Mouse (Mus musculus) hindbrain, embryonic 13.5 days (tissue): ENCODE data around the gene Ubap1. TPM values are rescaled to one million over a fixed set of nuclear protein-coding genes. Genes with fewer than 3 reads are reported as not detected.

ENCODE experiments used
- ATAC-seq: fragments of 200-750 bp; cut with Nextera tagmentation; 2 replicates; pipeline ENCODE4 v1.8.0; 2017; ENCODE audit warnings: moderate TSS enrichment; ENCODE audit not compliant: low FRiP score
- H3K27ac ChIP-seq: fragments of 300-500 bp; sonication (generic); 2 replicates; pipeline ENCODE4 v1.5.1; 2015; ENCODE audit warnings: inconsistent platforms, mild to moderate bottlenecking, moderate library complexity
- H3K27me3 ChIP-seq: fragments of 300-500 bp; sonication (generic); 2 replicates; pipeline ENCODE4 v1.6.1; 2015; ENCODE audit warnings: mild to moderate bottlenecking, inconsistent platforms
- H3K36me3 ChIP-seq: fragments of 300-500 bp; sonication (generic); 2 replicates; pipeline ENCODE4 v1.6.1; 2015; ENCODE audit warnings: mild to moderate bottlenecking, inconsistent platforms
- H3K4me1 ChIP-seq: fragments of 300-500 bp; sonication (generic); replicated peaks from 2 replicates; pipeline ENCODE4 v1.6.1; 2015; ENCODE audit warnings: inconsistent platforms
- H3K4me2 ChIP-seq: fragments of 300-500 bp; sonication (generic); 2 replicates; pipeline ENCODE4 v1.6.1; 2015; ENCODE audit warnings: inconsistent platforms, mild to moderate bottlenecking, moderate library complexity
- H3K4me3 ChIP-seq: fragments of 300-500 bp; sonication (generic); 2 replicates; pipeline ENCODE4 v1.5.1; 2015; ENCODE audit warnings: mild to moderate bottlenecking, inconsistent platforms
- H3K9ac ChIP-seq: fragments of 300-500 bp; sonication (generic); 2 replicates; pipeline ENCODE4 v1.6.1; 2015; ENCODE audit warnings: mild to moderate bottlenecking, inconsistent platforms
- H3K9me3 ChIP-seq: fragments of 300-500 bp; sonication (generic); 2 replicates; pipeline ENCODE4 v1.6.1; 2016; ENCODE audit warnings: inconsistent platforms
- WGBS: fragments of 180-500 bp; shearing (Covaris S2); methylation state at CpG from one replicate; pipeline ENCODE4 v1.1.7; 2015; 5-methylcytosine and 5-hydroxymethylcytosine counted together
- polyA plus RNA-seq: library from polyadenylated mRNA; unstranded; fragments of >200 nt; fragmentation: Nextera tagmentation; extraction: Ambion mirVana; gene quantifications from 2 replicates; pipeline ENCODE4 v1.2.1, GENCODE M21; 2015

Gene Ubap1
- polyA plus RNA-seq, 1 experiment from 2014 or later = 70.4 TPM

DNA sequence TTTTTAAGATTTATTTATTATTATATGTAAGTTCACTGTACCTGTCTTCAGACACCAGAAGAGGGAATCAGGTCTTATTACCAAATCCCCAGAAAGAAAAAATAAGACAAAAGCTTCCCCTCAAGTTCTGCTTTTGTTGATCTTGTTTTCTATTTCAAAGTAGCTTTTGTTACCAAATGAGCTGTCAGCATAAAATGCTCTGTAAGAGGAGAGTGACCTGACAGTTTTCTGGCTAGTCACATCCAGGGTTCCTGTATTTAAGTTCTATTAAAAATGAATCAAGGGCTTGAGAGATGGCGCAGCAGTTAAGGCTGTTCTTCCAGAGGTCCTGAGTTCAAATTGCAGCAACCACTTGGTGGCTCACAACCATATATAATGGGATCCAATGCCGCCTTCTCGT, 12.3 kb downstream of the Ubap1 start:
- WGBS = 92% methylated on average over 3 of the region's 3 CpGs
- ATAC-seq = no peak
- H3K4me1 ChIP-seq = 0 out of 2 replicates have a peak, but pooled peaks cover 2% of the 10 kb centered on the region

GRCm38 (mm10) chr4:41368198-41368597, 19.4 kb downstream of the Ubap1 start:
- H3K27me3 ChIP-seq = no peaks in the 10 kb centered on the region
- H3K4me1 ChIP-seq = no peaks in the 10 kb centered on the region
- WGBS = 91% methylated on average over 4 of the region's 4 CpGs
- no peak overlapping the region for H3K9ac ChIP-seq
- no peak overlapping the region for H3K4me3 ChIP-seq
- no peaks in the 10 kb centered on the region for H3K9me3 ChIP-seq
- ATAC-seq = no peak
- peaks cover 29% of the 10 kb centered on the region for H3K36me3 ChIP-seq
- no peak overlapping the region for H3K4me2 ChIP-seq
- no peak overlapping the region for H3K27ac ChIP-seq

More for the DNA sequence above, 12.3 kb downstream of the Ubap1 start:
- H3K36me3 ChIP-seq = 0 out of 2 replicates have a peak, but pooled peaks cover 3% of the 10 kb centered on the region
- H3K27ac ChIP-seq = no peak overlapping the region
- H3K4me3 ChIP-seq = no peak overlapping the region
- H3K27me3 ChIP-seq = no peaks in the 10 kb centered on the region
- H3K4me2 ChIP-seq = no peak overlapping the region
- no peak overlapping the region for H3K9ac ChIP-seq
- no peaks in the 10 kb centered on the region for H3K9me3 ChIP-seq

- Histone ChIP-seq H3K27me3 (no peaks in the 10 kb centered on the region), H3K9me3 (no peaks in the 10 kb centered on the region), H3K36me3 (peaks cover 38% of the 10 kb centered on the region), H3K4me3 (no peak overlapping the region), H3K4me1 (no peaks in the 10 kb centered on the region), H3K27ac (no peak overlapping the region), H3K4me2 (no peak overlapping the region), H3K9ac (no peak overlapping the region)
- ATAC-seq = no peak
- WGBS = 93% methylated on average over 9 of the region's 9 CpGs
Observed at GRCm38 (mm10) chr4:41369702-41370437, 21.1 kb downstream of the Ubap1 start.

GRCm38 (mm10) chr4:41377567-41377966, 28.8 kb downstream of the Ubap1 start:
- H3K9ac ChIP-seq = no peak overlapping the region
- H3K4me3 ChIP-seq = no peak overlapping the region
- no peak overlapping the region for H3K4me2 ChIP-seq
- no peak for ATAC-seq
- peaks cover 75% of the 10 kb centered on the region for H3K36me3 ChIP-seq
- no peaks in the 10 kb centered on the region for H3K9me3 ChIP-seq
- H3K27me3 ChIP-seq = no peaks in the 10 kb centered on the region
- H3K4me1 ChIP-seq = peaks cover 4% of the 10 kb centered on the region; the same call in 1 of the 2 replicates
- H3K27ac ChIP-seq = no peak overlapping the region

- Histone ChIP-seq H3K36me3 (peaks cover 57% of the 10 kb centered on the region), H3K4me3 (no peak overlapping the region), H3K27me3 (no peaks in the 10 kb centered on the region), H3K4me2 (no peak overlapping the region), H3K4me1 (peaks cover 4% of the 10 kb centered on the region; the same call in 1 of the 2 replicates), H3K9me3 (no peaks in the 10 kb centered on the region), H3K27ac (no peak overlapping the region), H3K9ac (no peak overlapping the region)
- 87% methylated on average over 5 of the region's 5 CpGs for WGBS
- no peak for ATAC-seq
Observed at GRCm38 (mm10) chr4:41381213-41381950, 32.6 kb downstream of the Ubap1 start.

GRCm38 (mm10) chr4:41386412-41386975, 37.7 kb downstream of the Ubap1 start:
- WGBS = 79% methylated on average over 1 of the region's 1 CpGs
- H3K27me3 ChIP-seq = no peaks in the 10 kb centered on the region
- H3K4me3 ChIP-seq = no peak overlapping the region
- no peak overlapping the region for H3K4me2 ChIP-seq
- H3K9me3 ChIP-seq = no peaks in the 10 kb centered on the region
- H3K27ac ChIP-seq = no peak overlapping the region
- peaks cover 63% of the 10 kb centered on the region for H3K36me3 ChIP-seq
- no peak for ATAC-seq
- peak overlapping the region; percentile 13; the same call in 1 of the 2 replicates for H3K9ac ChIP-seq
- no peaks in the 10 kb centered on the region for H3K4me1 ChIP-seq

GRCm38 (mm10) chr4:41387755-41388469, 39.1 kb downstream of the Ubap1 start:
- H3K27ac ChIP-seq = no peak overlapping the region
- peaks cover 65% of the 10 kb centered on the region for H3K36me3 ChIP-seq
- no peak overlapping the region for H3K4me3 ChIP-seq
- no peak for ATAC-seq
- 83% methylated on average over 7 of the region's 7 CpGs for WGBS
- no peaks in the 10 kb centered on the region for H3K9me3 ChIP-seq
- no peak overlapping the region; the same call in 1 of the 2 replicates for H3K9ac ChIP-seq
- H3K4me2 ChIP-seq = no peak overlapping the region
- no peaks in the 10 kb centered on the region for H3K27me3 ChIP-seq
- no peaks in the 10 kb centered on the region for H3K4me1 ChIP-seq

- no peak for ATAC-seq
- peaks cover 65% of the 10 kb centered on the region for H3K36me3 ChIP-seq
- 76% methylated on average over 5 of the region's 5 CpGs for WGBS
Observed at GRCm38 (mm10) chr4:41388616-41389015, 39.8 kb downstream of the Ubap1 start.

DNA sequence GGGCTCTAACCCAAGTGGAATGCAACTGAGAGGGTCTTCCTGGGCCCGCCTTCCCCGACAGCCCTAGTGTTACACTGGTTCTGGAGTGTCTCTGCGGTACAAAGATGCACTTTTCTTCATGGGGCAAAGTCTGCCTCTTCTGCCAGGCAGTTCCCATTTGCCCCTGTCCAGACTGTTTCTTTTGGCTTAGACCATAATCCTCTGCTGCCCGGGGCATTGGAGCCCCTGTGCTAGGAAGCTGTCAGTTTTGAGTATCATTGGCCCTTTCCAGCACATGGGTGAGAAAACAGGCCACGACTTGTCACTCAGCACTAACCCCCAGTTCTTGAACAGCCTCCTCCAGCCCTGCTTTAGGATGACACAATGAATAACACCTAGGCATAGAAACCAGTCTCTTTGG, 40.4 kb downstream of the Ubap1 start:
- Histone ChIP-seq H3K4me1 (no peaks in the 10 kb centered on the region), H3K9ac (no peak overlapping the region), H3K4me2 (no peak overlapping the region), H3K27me3 (no peaks in the 10 kb centered on the region), H3K4me3 (no peak overlapping the region), H3K27ac (no peak overlapping the region), H3K36me3 (peaks cover 70% of the 10 kb centered on the region), H3K9me3 (no peaks in the 10 kb centered on the region)
- 96% methylated on average over 5 of the region's 5 CpGs for WGBS
- no peak for ATAC-seq

More at GRCm38 (mm10) chr4:41388616-41389015, 39.8 kb downstream of the Ubap1 start:
- no peak overlapping the region for H3K9ac ChIP-seq
- no peaks in the 10 kb centered on the region for H3K4me1 ChIP-seq
- H3K9me3 ChIP-seq = no peaks in the 10 kb centered on the region
- no peaks in the 10 kb centered on the region for H3K27me3 ChIP-seq
- H3K27ac ChIP-seq = no peak overlapping the region
- H3K4me3 ChIP-seq = no peak overlapping the region
- no peak overlapping the region for H3K4me2 ChIP-seq

DNA sequence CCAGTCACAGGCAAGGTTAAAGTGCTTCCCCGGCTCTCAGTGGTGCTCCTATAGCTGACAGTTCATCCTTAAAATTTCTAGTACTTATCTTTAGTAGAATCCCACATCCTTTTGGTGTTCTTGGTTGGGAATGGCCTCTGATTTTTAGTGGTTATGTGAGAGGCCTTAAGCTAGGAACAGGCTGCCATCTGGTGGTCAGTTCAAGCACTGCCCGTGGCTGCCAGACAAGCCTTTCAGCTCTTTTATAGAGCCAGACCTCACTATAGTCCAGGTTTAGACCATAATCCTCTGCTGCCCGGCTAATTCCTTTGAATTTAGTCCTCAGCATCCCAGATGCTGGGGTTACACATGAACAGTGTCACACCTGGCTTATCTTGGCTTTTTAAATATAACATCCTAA, 41.3 kb downstream of the Ubap1 start:
- no peaks in the 10 kb centered on the region for H3K9me3 ChIP-seq
- H3K9ac ChIP-seq = no peak overlapping the region
- no peak overlapping the region for H3K4me2 ChIP-seq
- WGBS = 32% methylated on average over 3 of the region's 3 CpGs
- ATAC-seq = no peak
- peaks cover 79% of the 10 kb centered on the region for H3K36me3 ChIP-seq
- no peaks in the 10 kb centered on the region for H3K27me3 ChIP-seq
- no peaks in the 10 kb centered on the region for H3K4me1 ChIP-seq
- no peak overlapping the region for H3K27ac ChIP-seq
- H3K4me3 ChIP-seq = no peak overlapping the region

GRCm38 (mm10) chr4:41391015-41391414, 42.2 kb downstream of the Ubap1 start:
- Histone ChIP-seq H3K9ac (no peak overlapping the region), H3K4me1 (no peaks in the 10 kb centered on the region), H3K4me2 (no peak overlapping the region), H3K36me3 (peaks cover 82% of the 10 kb centered on the region), H3K9me3 (no peaks in the 10 kb centered on the region), H3K4me3 (no peak overlapping the region), H3K27ac (no peak overlapping the region), H3K27me3 (no peaks in the 10 kb centered on the region)
- no peak for ATAC-seq
- WGBS = 92% methylated on average over 2 of the region's 2 CpGs

DNA sequence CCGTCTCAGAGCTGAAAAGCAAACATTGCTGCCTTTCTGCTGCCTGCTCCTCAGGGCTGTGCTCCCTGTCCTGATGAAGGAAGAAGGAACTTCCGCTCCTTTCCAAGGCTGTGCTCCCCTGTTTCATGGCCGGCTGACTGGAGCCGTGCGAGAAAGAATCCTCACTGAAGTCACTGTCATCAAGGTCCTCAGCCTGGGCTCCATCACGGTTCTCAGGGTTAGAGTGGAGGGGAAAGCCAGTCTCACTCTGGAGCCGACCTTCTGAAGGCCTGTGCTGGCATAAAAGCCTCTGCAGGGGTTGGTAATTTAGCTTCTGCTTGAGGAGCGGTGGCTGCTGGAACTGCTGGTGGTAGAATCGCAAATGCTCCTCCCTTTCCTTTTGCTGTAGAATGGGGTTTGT, 45.9 kb downstream of the Ubap1 start:
- Histone ChIP-seq H3K4me2 (no peak overlapping the region), H3K36me3 (peaks cover 76% of the 10 kb centered on the region), H3K27me3 (no peaks in the 10 kb centered on the region), H3K9me3 (no peaks in the 10 kb centered on the region), H3K9ac (no peak overlapping the region), H3K4me1 (no peaks in the 10 kb centered on the region), H3K4me3 (no peak overlapping the region), H3K27ac (no peak overlapping the region)
- ATAC-seq = no peak
- WGBS = 88% methylated on average over 9 of the region's 9 CpGs
